Mouse (Mus musculus): Measurements from ENCODE around the gene Vps51. TPM values are rescaled to one million over a fixed set of nuclear protein-coding genes. Genes with fewer than 3 reads are reported as not detected.

Gene Vps51
- 35.5 and 99.7 TPM in 2 replicates for polyA plus RNA-seq (2012; ENCODE audit: low replicate concordance)

GRCm38 (mm10) chr19:6076564-6077393 is at the start of gene Vps51:
Gene Vps51 (minus strand): TSS chr19:6077231.

GRCm38 (mm10) chr19:6117986-6118676 is 41.1 kb upstream of the Vps51 start, which contains the start of gene Sac3d1:
Gene Sac3d1 (minus strand): TSS chr19:6118650.

GRCm38 (mm10) chr19:6105586-6105985 is 28.6 kb upstream of the Vps51 start, which contains the start of gene Naaladl1:
Gene Naaladl1 (plus strand): TSS chr19:6105782.

GRCm38 (mm10) chr19:6094119-6094518 is 17.1 kb upstream of the Vps51 start, which contains the start of gene AC131692.1:
Gene AC131692.1 (plus strand): TSS chr19:6094419.

GRCm38 (mm10) chr19:6084478-6085248 is 7.6 kb upstream of the Vps51 start, which contains the start of the genes Zfpl1 and Cdca5:
Gene Zfpl1 (minus strand): TSS chr19:6084956.
Gene Cdca5 (plus strand): TSS chr19:6084983.

GRCm38 (mm10) chr19:6082156-6082555 is 5.1 kb upstream of the Vps51 start, which contains the start of gene Gm28374:
Gene Gm28374 (minus strand): TSS chr19:6082256.

GRCm38 (mm10) chr19:6079983-6080480 is 3.0 kb upstream of the Vps51 start, which contains the start of gene Tmem262:
Gene Tmem262 (plus strand): TSS chr19:6080033.

GRCm38 (mm10) chr19:6067724-6068415 is 9.2 kb downstream of the Vps51 start, which contains the start of gene Tm7sf2:
Gene Tm7sf2 (minus strand): TSS chr19:6068373.

GRCm38 (mm10) chr19:6061021-6061533 is 16.0 kb downstream of the Vps51 start, which contains the start of gene Znhit2:
Gene Znhit2 (plus strand): TSS chr19:6061192.

GRCm38 (mm10) chr19:6057313-6058096 is 19.5 kb downstream of the Vps51 start, which contains the start of the genes Mrpl49 and Fau:
Gene Mrpl49 (minus strand): TSS chr19:6057785.
Gene Fau (plus strand): TSS chr19:6057844.

GRCm38 (mm10) chr19:6046294-6047153 is 30.5 kb downstream of the Vps51 start, which contains the start of gene Syvn1:
Gene Syvn1 (plus strand): TSS chr19:6046576.

Other genes starting within 250 kb of the Vps51 start
- gene Frmd8, start 202.0 kb downstream of the Vps51 start, polyA plus RNA-seq (2012; ENCODE audit: low replicate concordance): 18.0 and 18.2 TPM in 2 replicates
- gene Slc25a45, start 199.4 kb downstream of the Vps51 start, polyA plus RNA-seq (2012; ENCODE audit: low replicate concordance): 0.65 and 5.0 TPM in 2 replicates
- 1.4 and 2.3 TPM in 2 replicates for gene Tigd3, start 183.1 kb downstream of the Vps51 start, polyA plus RNA-seq (2012; ENCODE audit: low replicate concordance)
- 15.3 and 54.9 TPM in 2 replicates for gene Dpf2, start 164.2 kb downstream of the Vps51 start, polyA plus RNA-seq (2012; ENCODE audit: low replicate concordance)
- gene Cdc42ep2, start 152.4 kb downstream of the Vps51 start, polyA plus RNA-seq (2012; ENCODE audit: low replicate concordance): 1.8 and 1.9 TPM in 2 replicates
- 42.9 and 62.3 TPM in 2 replicates for gene Pola2, start 113.0 kb downstream of the Vps51 start, polyA plus RNA-seq (2012; ENCODE audit: low replicate concordance)
- gene Slc22a20, start 91.1 kb downstream of the Vps51 start, polyA plus RNA-seq (2012; ENCODE audit: low replicate concordance): not detected in 2 replicates
- 74.6 and 291 TPM in 2 replicates for gene Capn1, start 61.3 kb downstream of the Vps51 start, polyA plus RNA-seq (2012; ENCODE audit: low replicate concordance)
- gene Syvn1, start 30.7 kb downstream of the Vps51 start, polyA plus RNA-seq (2012; ENCODE audit: low replicate concordance): 304 and 363 TPM in 2 replicates
- 36.6 and 41.0 TPM in 2 replicates for gene Mrpl49, start 19.4 kb downstream of the Vps51 start, polyA plus RNA-seq (2012; ENCODE audit: low replicate concordance)
- gene Fau, start 19.4 kb downstream of the Vps51 start, polyA plus RNA-seq (2012; ENCODE audit: low replicate concordance): 2,048 and 2,675 TPM in 2 replicates
- 70.2 and 84.6 TPM in 2 replicates for gene Znhit2, start 16.0 kb downstream of the Vps51 start, polyA plus RNA-seq (2012; ENCODE audit: low replicate concordance)
- gene Tm7sf2, start 8.9 kb downstream of the Vps51 start, polyA plus RNA-seq (2012; ENCODE audit: low replicate concordance): 15.8 and 19.5 TPM in 2 replicates
- gene Tmem262, start 2.8 kb upstream of the Vps51 start, polyA plus RNA-seq (2012; ENCODE audit: low replicate concordance): not detected in 2 replicates
- 0.28 and 0.30 TPM in 2 replicates for gene Gm28374, start 5.0 kb upstream of the Vps51 start, polyA plus RNA-seq (2012; ENCODE audit: low replicate concordance)
- 50.1 and 66.4 TPM in 2 replicates for gene Zfpl1, start 7.7 kb upstream of the Vps51 start, polyA plus RNA-seq (2012; ENCODE audit: low replicate concordance)
- 7.7 and 8.7 TPM in 2 replicates for gene Cdca5, start 7.8 kb upstream of the Vps51 start, polyA plus RNA-seq (2012; ENCODE audit: low replicate concordance)
- gene AC131692.1, start 17.2 kb upstream of the Vps51 start, polyA plus RNA-seq (2012; ENCODE audit: low replicate concordance): 3.5 and 18.8 TPM in 2 replicates
- 0.20 and 0.93 TPM in 2 replicates for gene Naaladl1, start 28.6 kb upstream of the Vps51 start, polyA plus RNA-seq (2012; ENCODE audit: low replicate concordance)
- gene Sac3d1, start 41.4 kb upstream of the Vps51 start, polyA plus RNA-seq (2012; ENCODE audit: low replicate concordance): 87.4 and 104 TPM in 2 replicates
- 197 and 367 TPM in 2 replicates for gene Snx15, start 51.1 kb upstream of the Vps51 start, polyA plus RNA-seq (2012; ENCODE audit: low replicate concordance)
- 0.21 and 2.0 TPM in 2 replicates for gene Batf2, start 63.8 kb upstream of the Vps51 start, polyA plus RNA-seq (2012; ENCODE audit: low replicate concordance)
- gene Arl2, start 64.3 kb upstream of the Vps51 start, polyA plus RNA-seq (2012; ENCODE audit: low replicate concordance): 33.5 and 55.6 TPM in 2 replicates
- not detected in 2 replicates for gene Majin, start 107.2 kb upstream of the Vps51 start, polyA plus RNA-seq (2012; ENCODE audit: low replicate concordance)
- not detected in 2 replicates for gene Gpha2, start 149.1 kb upstream of the Vps51 start, polyA plus RNA-seq (2012; ENCODE audit: low replicate concordance)
- 283 and 355 TPM in 2 replicates for gene Ppp2r5b, start 158.6 kb upstream of the Vps51 start, polyA plus RNA-seq (2012; ENCODE audit: low replicate concordance)
- 79.9 and 150 TPM in 2 replicates for gene Atg2a, start 164.4 kb upstream of the Vps51 start, polyA plus RNA-seq (2012; ENCODE audit: low replicate concordance)
- gene Ehd1, start 199.5 kb upstream of the Vps51 start, polyA plus RNA-seq (2012; ENCODE audit: low replicate concordance): 333 and 398 TPM in 2 replicates
- gene Cdc42bpg, start 229.2 kb upstream of the Vps51 start, polyA plus RNA-seq (2012; ENCODE audit: low replicate concordance): 12.1 and 13.6 TPM in 2 replicates